Comparison of ENCODE assay signal across 14 mouse cellular contexts in the genomic region with DNA sequence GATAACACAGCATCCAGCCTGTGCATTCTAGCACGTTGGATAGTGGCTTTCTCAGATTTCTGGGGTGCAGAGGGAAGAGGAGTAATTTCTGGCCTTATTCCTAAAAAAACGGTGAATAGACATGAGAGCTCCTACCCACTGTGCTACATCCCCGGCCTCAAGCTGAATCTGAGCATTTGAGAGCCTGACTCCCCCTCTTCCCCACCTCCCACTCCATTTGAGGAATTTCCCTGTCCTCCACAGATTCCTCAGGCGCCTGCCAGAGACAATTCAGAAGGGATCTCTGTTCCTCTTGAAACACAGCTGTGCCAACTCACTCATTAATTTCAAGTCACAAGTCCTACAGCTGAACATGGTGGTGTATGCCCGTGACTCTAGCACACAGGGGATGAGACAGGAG. TPM values are rescaled to one million over a fixed set of nuclear protein-coding genes. Genes with fewer than 3 reads are reported as not detected.
DNase-seq lines count a peak whose midpoint lies in the region.
"Had no signal": no experiment of that assay in that cellular context is flagged by ENCODE, and none has a peak within 500 bp of the region (broad histone marks: within the 10 kb centered on the region; RNA-seq: fewer than 3 reads in every experiment).

No protein-coding gene starts in this region.

- DNase-seq in frontal cortex, adult 2 months (ENCODE audit: extremely low spot score in 1 of 2, low spot score in 1 of 2) = peak; percentile 39 to 71
- DNase-seq in frontal cortex, postnatal 14 days (ENCODE audit: low spot score in 2 of 2) = no peak
- peak; percentile 17 to 29 for DNase-seq in kidney, postnatal 4 days
- DNase-seq in kidney, adult 8-10 months = no peak
- DNase-seq in right cerebral cortex, adult 2 months (ENCODE audit: low spot score in 2 of 2) = peak; percentile 47 to 60
- no peak for DNase-seq in right cerebral cortex, postnatal 14 days
- no peak for DNase-seq in lung, postnatal 4 days
- DNase-seq: adrenal gland, postnatal 14 days; cerebellum, adult 11-12 months; cerebellum, postnatal 25 days; gastrocnemius, postnatal 36 days; lung, adult 18-20 months; lung, postnatal 14 days; thymus, postnatal 25 days had no signal

RNA-seq across cellular contexts. Expression of a gene that starts 19.6 kb away (rescaled TPM):
- 68.3 and 71.7 TPM in 2 replicates for polyA plus RNA-seq in frontal cortex, adult 2 months (2012; rRNA removed)

Comparison
In these comparisons a context has a peak if more than half of its experiments do, and no peak if none do; other contexts are left out.
1. DNase-seq: peak in frontal cortex, adult 2 months (2 of 2), kidney, postnatal 4 days (2 of 2) and right cerebral cortex, adult 2 months (2 of 2); none in frontal cortex, postnatal 14 days (0 of 2), kidney, adult 8-10 months (0 of 2), right cerebral cortex, postnatal 14 days (single experiment) and lung, postnatal 4 days (0 of 2).